Mouse (Mus musculus): ENCODE data around the gene Btd.
"Not testable (repeated sequence)": the region's sequence is repeated elsewhere in the genome, so short reads cannot be mapped to it uniquely, and the experiment has no call there.

The Btd gene

GRCm38 (mm10) chr14:31640890-31641505 lies at the start of gene Btd, which contains the start of gene Hacl1:
TSS of gene Btd (plus strand) at chr14:31641028.
TSS of gene Hacl1 (minus strand) at chr14:31641286.
- peak; percentile 83 for DNase-seq (ENCODE audit: low read depth, low spot score)

- no peak for DNase-seq (ENCODE audit: low read depth, low spot score)
Observed at GRCm38 (mm10) chr14:31591243-31591642, 49.6 kb upstream of the Btd start, which contains the start of gene Colq. TSS of gene Colq (minus strand) at chr14:31591343.

GRCm38 (mm10) chr14:31593036-31593435 lies 47.8 kb upstream of the Btd start:
- DNase-seq (ENCODE audit: low read depth, low spot score) = no peak

- DNase-seq (ENCODE audit: low read depth, low spot score) = no peak
Observed at GRCm38 (mm10) chr14:31594693-31595092, 46.1 kb upstream of the Btd start.

GRCm38 (mm10) chr14:31596408-31596807 lies 44.4 kb upstream of the Btd start:
- DNase-seq (ENCODE audit: low read depth, low spot score) = no peak

- no peak for DNase-seq (ENCODE audit: low read depth, low spot score)
Observed at GRCm38 (mm10) chr14:31597446-31597845, 43.4 kb upstream of the Btd start.

- DNase-seq (ENCODE audit: low read depth, low spot score) = no peak
Observed at GRCm38 (mm10) chr14:31601908-31602615, 38.8 kb upstream of the Btd start.

GRCm38 (mm10) chr14:31602616-31602979 lies 38.2 kb upstream of the Btd start:
- DNase-seq (ENCODE audit: low read depth, low spot score) = not testable (repeated sequence)

GRCm38 (mm10) chr14:31604916-31605315 lies 35.9 kb upstream of the Btd start:
- no peak for DNase-seq (ENCODE audit: low read depth, low spot score)

- no peak for DNase-seq (ENCODE audit: low read depth, low spot score)
Observed at GRCm38 (mm10) chr14:31605514-31605913, 35.3 kb upstream of the Btd start.

GRCm38 (mm10) chr14:31611986-31612385 lies 28.8 kb upstream of the Btd start:
- no peak for DNase-seq (ENCODE audit: low read depth, low spot score)

- no peak for DNase-seq (ENCODE audit: low read depth, low spot score)
Observed at GRCm38 (mm10) chr14:31613671-31614070, 27.2 kb upstream of the Btd start.

- DNase-seq (ENCODE audit: low read depth, low spot score) = no peak
Observed at GRCm38 (mm10) chr14:31617204-31617603, 23.6 kb upstream of the Btd start.

GRCm38 (mm10) chr14:31617997-31618396 lies 22.8 kb upstream of the Btd start:
- no peak for DNase-seq (ENCODE audit: low read depth, low spot score)

GRCm38 (mm10) chr14:31620591-31621223 lies 20.1 kb upstream of the Btd start:
- DNase-seq (ENCODE audit: low read depth, low spot score) = no peak

GRCm38 (mm10) chr14:31622748-31623147 lies 18.1 kb upstream of the Btd start:
- DNase-seq (ENCODE audit: low read depth, low spot score) = no peak

- DNase-seq (ENCODE audit: low read depth, low spot score) = no peak
Observed at GRCm38 (mm10) chr14:31630677-31631076, 10.2 kb upstream of the Btd start.

- no peak for DNase-seq (ENCODE audit: low read depth, low spot score)
Observed at GRCm38 (mm10) chr14:31640346-31640889, 410 bp upstream of the Btd start, which contains the start of gene Gm49387. TSS of gene Gm49387 (minus strand) at chr14:31640878.

GRCm38 (mm10) chr14:31641506-31642155 lies 803 bp downstream of the Btd start:
- DNase-seq (ENCODE audit: low read depth, low spot score) = no peak

GRCm38 (mm10) chr14:31644183-31644830 lies 3.5 kb downstream of the Btd start:
- DNase-seq (ENCODE audit: low read depth, low spot score) = no peak

GRCm38 (mm10) chr14:31644931-31645547 lies 4.2 kb downstream of the Btd start:
- DNase-seq (ENCODE audit: low read depth, low spot score) = no peak
